Mouse (Mus musculus): Measurements from ENCODE around the gene Pfdn5. TPM values are rescaled to one million over a fixed set of nuclear protein-coding genes. Genes with fewer than 3 reads are reported as not detected.

The Pfdn5 gene
- polyA plus RNA-seq, 1 experiment from 2014 or later = 481 TPM

DNA sequence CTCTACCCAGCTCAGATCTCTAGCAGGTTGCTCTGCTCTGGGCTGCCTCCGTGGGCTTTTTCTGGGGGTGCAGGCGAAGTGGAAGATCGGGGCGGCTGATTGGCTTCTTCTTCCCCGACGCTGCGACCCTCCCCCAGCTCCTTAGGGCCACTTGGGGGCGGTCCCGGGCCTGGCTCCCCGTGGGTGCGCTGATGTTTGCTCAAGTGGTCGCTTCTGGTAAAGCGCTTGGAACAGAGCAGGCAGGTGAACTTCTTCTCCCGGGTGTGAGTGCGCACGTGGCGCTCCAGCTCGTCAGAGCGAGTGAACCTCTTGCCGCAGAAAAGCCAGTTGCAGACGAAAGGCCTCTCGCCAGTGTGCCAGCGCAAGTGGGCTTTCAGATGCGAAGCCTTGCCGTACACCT lies 32.2 kb downstream of the Pfdn5 start:
- Histone ChIP-seq H3K4me1 (ENCODE audit: control insufficient read depth, insufficient read depth, low read length) (peaks cover 32% of the 10 kb centered on the region), H3K4me2 (replicated peaks; ENCODE audit: low read depth, low read length) (peak overlapping the region; percentile 39), H3K27ac (ENCODE audit: low read depth, low read length) (no peak overlapping the region), H3K9me3 (ENCODE audit: control insufficient read depth, low read length) (no peaks in the 10 kb centered on the region), H3K27me3 (ENCODE audit: control insufficient read depth, insufficient read depth, low read length) (peaks cover 13% of the 10 kb centered on the region), H3K36me3 (ENCODE audit: control insufficient read depth, insufficient read depth, low read length) (no peaks in the 10 kb centered on the region), H3K4me3 (ENCODE audit: low read length) (peak overlapping the region; percentile 22), H3K9ac (ENCODE audit: low read depth, low read length) (peak overlapping the region; percentile 47)
- WGBS = 3% methylated on average over 25 of the region's 25 CpGs
- ATAC-seq (ENCODE audit: low FRiP score, low TSS enrichment) = no peak

DNA sequence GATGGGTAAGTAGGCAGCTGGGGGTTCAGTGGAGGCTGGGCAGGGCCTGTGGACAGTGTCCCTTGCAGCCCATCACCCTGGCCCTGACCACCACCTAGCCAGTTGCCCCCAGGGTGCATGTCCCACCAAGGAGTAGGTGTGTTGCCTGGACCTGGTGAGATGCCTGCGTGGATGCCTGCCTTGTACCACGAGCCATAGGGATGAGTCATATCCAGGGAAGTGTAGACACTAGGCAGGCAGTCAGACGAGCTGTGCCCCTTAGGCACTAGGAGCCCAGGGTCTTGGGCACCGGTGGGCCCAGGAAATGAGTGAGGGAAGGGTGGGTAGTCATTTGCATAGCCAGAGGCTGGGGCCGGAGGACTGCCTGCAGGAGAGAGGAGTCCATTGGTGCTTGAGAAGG lies 32.9 kb downstream of the Pfdn5 start:
- Histone ChIP-seq H3K27ac (ENCODE audit: low read depth, low read length) (no peak overlapping the region), H3K36me3 (ENCODE audit: control insufficient read depth, insufficient read depth, low read length) (no peaks in the 10 kb centered on the region), H3K4me3 (ENCODE audit: low read length) (no peak overlapping the region), H3K9ac (ENCODE audit: low read depth, low read length) (no peak overlapping the region), H3K9me3 (ENCODE audit: control insufficient read depth, low read length) (no peaks in the 10 kb centered on the region), H3K4me1 (ENCODE audit: control insufficient read depth, insufficient read depth, low read length) (peaks cover 32% of the 10 kb centered on the region), H3K4me2 (replicated peaks; ENCODE audit: low read depth, low read length) (peak overlapping the region; percentile 39), H3K27me3 (ENCODE audit: control insufficient read depth, insufficient read depth, low read length) (peaks cover 13% of the 10 kb centered on the region)
- no peak for ATAC-seq (ENCODE audit: low FRiP score, low TSS enrichment)
- 23% methylated on average over 5 of the region's 5 CpGs for WGBS

DNA sequence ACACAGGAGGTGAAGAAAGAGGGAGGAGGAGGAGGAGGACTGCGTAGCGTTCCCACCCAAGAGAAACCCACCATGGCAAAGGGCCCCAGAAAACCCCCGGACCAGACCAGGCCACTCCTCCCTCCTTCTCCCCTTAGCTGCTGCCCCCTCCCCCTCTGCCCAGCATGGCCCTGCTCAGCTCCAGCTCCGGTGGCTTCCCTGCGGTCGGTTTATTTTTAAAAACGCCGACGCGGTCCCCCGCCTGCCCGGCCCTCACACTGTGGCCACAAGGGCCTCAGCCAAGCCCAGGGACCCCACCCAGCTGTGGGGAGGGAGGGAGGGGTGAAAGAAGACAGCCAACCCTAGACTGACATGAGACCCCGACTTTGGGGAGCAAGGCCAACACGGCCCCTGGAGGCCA lies 36.7 kb downstream of the Pfdn5 start:
- Histone ChIP-seq H3K9ac (ENCODE audit: low read depth, low read length) (peak overlapping the region; percentile 58), H3K9me3 (ENCODE audit: control insufficient read depth, low read length) (no peaks in the 10 kb centered on the region), H3K27me3 (ENCODE audit: control insufficient read depth, insufficient read depth, low read length) (peaks cover 16% of the 10 kb centered on the region; the same call in 1 of the 2 replicates), H3K27ac (ENCODE audit: low read depth, low read length) (peak overlapping the region; percentile 4; the same call in 1 of the 2 replicates), H3K4me1 (ENCODE audit: control insufficient read depth, insufficient read depth, low read length) (peaks cover 25% of the 10 kb centered on the region), H3K36me3 (ENCODE audit: control insufficient read depth, insufficient read depth, low read length) (no peaks in the 10 kb centered on the region), H3K4me2 (replicated peaks; ENCODE audit: low read depth, low read length) (peak overlapping the region; percentile 39), H3K4me3 (ENCODE audit: low read length) (peak overlapping the region; percentile 22)
- peak; percentile 44; the same call in 1 of the 2 replicates for ATAC-seq (ENCODE audit: low FRiP score, low TSS enrichment)
- 5% methylated on average over 14 of the region's 14 CpGs for WGBS

DNA sequence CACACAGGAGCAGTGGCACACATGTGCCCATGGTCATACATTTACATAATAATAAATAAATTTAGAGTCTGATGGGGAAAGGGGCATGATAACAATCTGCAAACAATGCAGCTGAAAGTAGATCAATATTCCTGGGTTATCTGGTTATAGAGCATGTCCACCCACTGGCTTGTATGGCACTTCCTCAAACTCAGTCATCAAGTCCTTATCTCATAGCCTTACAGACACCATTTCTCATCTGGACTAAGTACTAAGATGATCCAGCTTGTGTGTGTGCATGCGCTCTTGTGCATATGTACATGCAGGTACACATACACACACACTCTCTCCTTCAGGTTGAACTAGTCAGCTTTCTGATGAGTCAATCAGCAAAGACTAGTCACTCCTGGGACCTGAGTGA lies 38.8 kb downstream of the Pfdn5 start:
- H3K27me3 ChIP-seq (ENCODE audit: control insufficient read depth, insufficient read depth, low read length) = peaks cover 3% of the 10 kb centered on the region; the same call in 1 of the 2 replicates
- no peaks in the 10 kb centered on the region for H3K9me3 ChIP-seq (ENCODE audit: control insufficient read depth, low read length)
- H3K4me3 ChIP-seq (ENCODE audit: low read length) = no peak overlapping the region
- H3K4me1 ChIP-seq (ENCODE audit: control insufficient read depth, insufficient read depth, low read length) = peaks cover 11% of the 10 kb centered on the region; the same call in 1 of the 2 replicates
- no peak overlapping the region for H3K27ac ChIP-seq (ENCODE audit: low read depth, low read length)
- H3K4me2 ChIP-seq (replicated peaks; ENCODE audit: low read depth, low read length) = no peak overlapping the region
- no peaks in the 10 kb centered on the region for H3K36me3 ChIP-seq (ENCODE audit: control insufficient read depth, insufficient read depth, low read length)
- WGBS = 97% methylated on average over 1 of the region's 1 CpGs
- H3K9ac ChIP-seq (ENCODE audit: low read depth, low read length) = no peak overlapping the region
- no peak for ATAC-seq (ENCODE audit: low FRiP score, low TSS enrichment)

DNA sequence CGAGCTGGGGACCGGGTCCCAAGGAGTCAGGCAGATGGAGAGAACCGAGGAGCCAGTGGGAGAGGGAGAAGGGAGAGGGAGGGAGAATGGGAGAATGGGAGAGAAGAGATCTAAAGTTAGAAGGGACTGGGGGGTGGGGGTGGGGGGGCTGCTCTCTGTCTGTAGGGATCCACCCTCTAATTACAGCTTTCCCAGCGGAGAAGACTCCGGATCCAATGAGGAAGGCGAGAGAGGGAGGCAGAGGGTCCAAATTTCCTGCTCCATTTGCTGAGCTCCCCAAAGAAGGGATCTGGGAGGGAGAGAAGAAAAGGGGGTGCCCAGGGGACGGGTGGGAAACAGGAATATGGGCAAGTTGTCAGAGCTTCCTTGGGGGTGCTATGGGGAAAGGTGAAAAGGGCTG lies 40.3 kb downstream of the Pfdn5 start:
- H3K9ac ChIP-seq (ENCODE audit: low read depth, low read length) = peak overlapping the region; percentile 50; the same call in 1 of the 2 replicates
- H3K9me3 ChIP-seq (ENCODE audit: control insufficient read depth, low read length) = no peaks in the 10 kb centered on the region
- 5% methylated on average over 7 of the region's 7 CpGs for WGBS
- peak overlapping the region; percentile 47 for H3K4me2 ChIP-seq (replicated peaks; ENCODE audit: low read depth, low read length)
- ATAC-seq (ENCODE audit: low FRiP score, low TSS enrichment) = no peak
- no peak overlapping the region for H3K27ac ChIP-seq (ENCODE audit: low read depth, low read length)
- H3K4me1 ChIP-seq (ENCODE audit: control insufficient read depth, insufficient read depth, low read length) = peaks cover 18% of the 10 kb centered on the region
- H3K27me3 ChIP-seq (ENCODE audit: control insufficient read depth, insufficient read depth, low read length) = peaks cover 3% of the 10 kb centered on the region; the same call in 1 of the 2 replicates
- H3K4me3 ChIP-seq (ENCODE audit: low read length) = peak overlapping the region; percentile 26
- no peaks in the 10 kb centered on the region for H3K36me3 ChIP-seq (ENCODE audit: control insufficient read depth, insufficient read depth, low read length)

DNA sequence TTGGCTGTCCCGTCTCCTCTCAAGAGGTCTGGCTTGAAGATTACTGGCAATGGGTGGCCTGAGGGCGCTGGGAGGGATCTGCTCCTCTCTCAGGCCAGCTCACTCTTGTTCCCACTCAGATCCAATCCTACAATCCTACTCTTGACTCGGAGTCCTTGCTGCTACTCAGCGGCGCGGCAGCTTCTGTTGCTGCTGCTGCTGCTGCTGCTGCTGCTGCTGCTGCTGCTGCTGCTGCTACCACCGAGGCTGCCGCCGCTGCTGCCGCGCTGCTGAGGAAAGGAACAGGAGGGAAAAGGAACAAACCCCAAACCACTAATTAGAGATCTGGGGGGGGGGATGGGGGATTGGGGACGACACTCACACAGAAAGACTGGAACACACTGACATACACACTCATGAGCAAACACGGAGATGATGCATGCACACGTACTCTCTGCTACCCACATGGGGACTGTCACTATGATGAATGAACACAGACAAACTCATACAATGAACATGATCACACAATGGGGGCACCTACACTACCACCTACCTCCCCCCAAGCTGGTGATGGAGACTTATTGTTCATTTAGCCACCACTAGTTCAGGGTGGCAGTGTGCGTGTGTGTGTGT lies 40.9 kb downstream of the Pfdn5 start, which contains the start of gene Sp7:
TSS of gene Sp7 (minus strand) at position 450 of the 612 bp plus-strand sequence.
- peak within 1 kb of the TSS; percentile 50; the same call in 1 of the 2 replicates for H3K9ac ChIP-seq (ENCODE audit: low read depth, low read length)
- H3K36me3 ChIP-seq (ENCODE audit: control insufficient read depth, insufficient read depth, low read length) = no peaks in the 10 kb centered on the region
- H3K4me2 ChIP-seq (replicated peaks; ENCODE audit: low read depth, low read length) = peak within 1 kb of the TSS; percentile 47
- no peak within 1 kb of the TSS for H3K27ac ChIP-seq (ENCODE audit: low read depth, low read length)
- WGBS = 7% methylated on average over 15 of the region's 15 CpGs
- no peaks in the 10 kb centered on the region for H3K9me3 ChIP-seq (ENCODE audit: control insufficient read depth, low read length)
- H3K4me3 ChIP-seq (ENCODE audit: low read length) = peak within 1 kb of the TSS; percentile 26
- ATAC-seq (ENCODE audit: low FRiP score, low TSS enrichment) = no peak
- H3K27me3 ChIP-seq (ENCODE audit: control insufficient read depth, insufficient read depth, low read length) = peaks cover 3% of the 10 kb centered on the region; the same call in 1 of the 2 replicates
- peaks cover 19% of the 10 kb centered on the region for H3K4me1 ChIP-seq (ENCODE audit: control insufficient read depth, insufficient read depth, low read length)

DNA sequence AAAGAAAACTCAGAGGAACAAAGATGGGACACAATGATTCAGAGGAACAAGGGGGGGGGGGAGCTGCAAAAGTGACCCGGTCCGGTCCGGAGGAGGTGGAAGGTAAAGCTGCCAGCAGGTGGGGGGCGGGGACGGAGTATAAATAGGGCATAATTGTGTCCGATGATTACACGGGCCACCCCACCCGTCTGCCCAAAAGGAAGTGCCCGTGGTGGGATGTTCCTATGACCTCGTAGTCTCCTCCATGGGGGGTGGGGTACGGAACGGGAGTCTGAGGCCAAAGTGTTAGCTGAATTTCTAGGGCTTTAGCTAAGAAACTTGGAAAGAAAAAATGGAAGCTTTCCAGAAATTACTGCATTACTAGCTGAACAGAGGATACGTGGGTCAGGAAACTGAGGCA lies 44.1 kb downstream of the Pfdn5 start:
- 14% methylated on average over 13 of the region's 13 CpGs for WGBS

DNA sequence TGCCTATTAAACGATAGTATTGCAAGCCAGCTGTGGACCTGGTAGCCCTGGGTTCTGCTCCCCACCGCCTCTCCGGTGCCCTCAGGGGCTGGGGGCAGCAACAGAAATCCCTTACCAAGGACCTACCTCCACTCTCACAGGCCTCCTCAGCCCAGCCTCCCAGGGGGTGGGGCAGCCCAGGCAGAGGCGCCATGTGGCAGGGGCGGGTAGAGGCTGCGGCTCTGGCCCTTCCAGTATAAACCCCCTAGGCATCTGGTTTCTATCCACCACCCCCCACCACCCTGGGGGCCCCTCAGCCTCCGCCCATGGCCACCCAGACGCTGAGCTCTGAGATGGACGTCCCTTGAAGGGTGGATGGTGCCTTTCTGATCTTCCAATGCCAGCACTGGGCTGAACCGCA lies 44.8 kb downstream of the Pfdn5 start:
- no peaks in the 10 kb centered on the region for H3K36me3 ChIP-seq (ENCODE audit: control insufficient read depth, insufficient read depth, low read length)
- peak overlapping the region; percentile 35 for H3K4me2 ChIP-seq (replicated peaks; ENCODE audit: low read depth, low read length)
- peak; percentile 65 for ATAC-seq (ENCODE audit: low FRiP score, low TSS enrichment)
- no peak overlapping the region for H3K27ac ChIP-seq (ENCODE audit: low read depth, low read length)
- no peaks in the 10 kb centered on the region for H3K9me3 ChIP-seq (ENCODE audit: control insufficient read depth, low read length)
- peak overlapping the region; percentile 42 for H3K9ac ChIP-seq (ENCODE audit: low read depth, low read length)
- H3K4me3 ChIP-seq (ENCODE audit: low read length) = peak overlapping the region; percentile 9; the same call in 1 of the 2 replicates
- peaks cover 11% of the 10 kb centered on the region for H3K4me1 ChIP-seq (ENCODE audit: control insufficient read depth, insufficient read depth, low read length)
- 7% methylated on average over 10 of the region's 10 CpGs for WGBS
- peaks cover 3% of the 10 kb centered on the region; the same call in 1 of the 2 replicates for H3K27me3 ChIP-seq (ENCODE audit: control insufficient read depth, insufficient read depth, low read length)

More for the DNA sequence above, 44.1 kb downstream of the Pfdn5 start:
- ATAC-seq (ENCODE audit: low FRiP score, low TSS enrichment) = no peak
- H3K36me3 ChIP-seq (ENCODE audit: control insufficient read depth, insufficient read depth, low read length) = no peaks in the 10 kb centered on the region
- no peak overlapping the region for H3K27ac ChIP-seq (ENCODE audit: low read depth, low read length)
- H3K4me2 ChIP-seq (replicated peaks; ENCODE audit: low read depth, low read length) = no peak overlapping the region; the same call in 1 of the 2 replicates
- H3K4me1 ChIP-seq (ENCODE audit: control insufficient read depth, insufficient read depth, low read length) = peaks cover 11% of the 10 kb centered on the region
- no peaks in the 10 kb centered on the region for H3K9me3 ChIP-seq (ENCODE audit: control insufficient read depth, low read length)
- H3K27me3 ChIP-seq (ENCODE audit: control insufficient read depth, insufficient read depth, low read length) = peaks cover 3% of the 10 kb centered on the region; the same call in 1 of the 2 replicates
- no peak overlapping the region for H3K9ac ChIP-seq (ENCODE audit: low read depth, low read length)
- H3K4me3 ChIP-seq (ENCODE audit: low read length) = no peak overlapping the region

DNA sequence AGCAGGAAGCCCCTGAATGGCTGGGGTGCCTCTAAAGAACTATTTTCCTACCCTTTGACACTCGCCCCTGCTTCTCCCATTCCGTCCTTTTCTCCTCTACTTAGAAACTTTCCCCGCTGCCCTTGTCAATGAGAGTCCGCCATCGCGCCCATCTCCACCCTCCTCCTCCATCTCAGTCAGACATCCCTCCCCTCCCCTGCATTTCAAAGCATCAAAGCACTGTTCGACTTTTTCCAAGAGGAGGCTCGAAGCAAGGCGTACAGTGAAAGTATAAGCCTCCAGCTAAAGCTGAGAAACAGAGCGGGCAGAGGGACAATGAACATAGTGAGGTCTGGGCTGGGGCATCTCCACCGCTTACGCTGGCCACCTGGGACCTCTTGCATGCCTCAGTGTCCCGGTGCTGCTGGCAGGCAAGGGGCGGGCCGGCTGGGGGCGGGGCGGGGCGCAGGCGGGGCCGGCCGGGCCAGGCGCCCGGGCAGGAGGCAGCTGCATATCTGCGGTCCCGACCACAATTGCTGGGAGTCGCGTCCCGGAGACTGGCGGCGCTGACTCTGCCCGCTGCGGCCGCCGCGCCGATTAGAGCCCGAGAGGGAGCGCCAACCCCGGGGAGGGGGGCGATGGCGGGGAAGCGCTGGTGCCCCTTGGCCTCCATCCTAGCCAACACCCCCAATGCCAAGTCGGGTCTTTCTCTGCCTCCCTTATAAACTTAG lies 50.7 kb downstream of the Pfdn5 start:
- Histone ChIP-seq H3K9me3 (ENCODE audit: control insufficient read depth, low read length) (no peaks in the 10 kb centered on the region), H3K27me3 (ENCODE audit: control insufficient read depth, insufficient read depth, low read length) (no peaks in the 10 kb centered on the region), H3K27ac (ENCODE audit: low read depth, low read length) (peak overlapping the region; percentile 76), H3K36me3 (ENCODE audit: control insufficient read depth, insufficient read depth, low read length) (no peaks in the 10 kb centered on the region), H3K4me1 (ENCODE audit: control insufficient read depth, insufficient read depth, low read length) (peaks cover 21% of the 10 kb centered on the region), H3K4me2 (replicated peaks; ENCODE audit: low read depth, low read length) (peak overlapping the region; percentile 87), H3K9ac (ENCODE audit: low read depth, low read length) (peak overlapping the region; percentile 67), H3K4me3 (ENCODE audit: low read length) (peak overlapping the region; percentile 47)
- peak; percentile 86 for ATAC-seq (ENCODE audit: low FRiP score, low TSS enrichment)
- under 1% methylated on average over 42 of the region's 43 CpGs for WGBS

Measured in kidney, embryonic 14.5 days (tissue).